Mouse (Mus musculus): Measurements from ENCODE around the gene Cox15.

Cox15 gene

GRCm38 (mm10) chr19:43760504-43760903, 7.7 kb upstream of the Cox15 start:
- peak; percentile 70 to 80 for DNase-seq

GRCm38 (mm10) chr19:43754872-43755271, 2.1 kb upstream of the Cox15 start:
- no peak for DNase-seq

- no peak for DNase-seq
Observed at GRCm38 (mm10) chr19:43754237-43754636, 1.4 kb upstream of the Cox15 start.

GRCm38 (mm10) chr19:43753226-43753835, 531 bp upstream of the Cox15 start:
- peak; percentile 91 for DNase-seq

GRCm38 (mm10) chr19:43750008-43750407, 2.8 kb downstream of the Cox15 start:
- no peak for DNase-seq

- DNase-seq: no peak
Observed at GRCm38 (mm10) chr19:43747877-43748276, 4.9 kb downstream of the Cox15 start.

- no peak for DNase-seq
Observed at GRCm38 (mm10) chr19:43745740-43746139, 7.1 kb downstream of the Cox15 start.

- DNase-seq: no peak
Observed at GRCm38 (mm10) chr19:43743401-43743800, 9.4 kb downstream of the Cox15 start.

GRCm38 (mm10) chr19:43738409-43738808, 14.4 kb downstream of the Cox15 start:
- DNase-seq: no peak

GRCm38 (mm10) chr19:43731157-43731556, 21.6 kb downstream of the Cox15 start:
- no peak for DNase-seq

GRCm38 (mm10) chr19:43730037-43730428, 22.8 kb downstream of the Cox15 start:
- DNase-seq: no peak

- peak; percentile 42 to 63 for DNase-seq
Observed at GRCm38 (mm10) chr19:43729296-43730036, 23.3 kb downstream of the Cox15 start.

- no peak for DNase-seq
Observed at GRCm38 (mm10) chr19:43726510-43727146, 26.2 kb downstream of the Cox15 start.

- no peak for DNase-seq
Observed at GRCm38 (mm10) chr19:43724821-43725220, 28.0 kb downstream of the Cox15 start.

GRCm38 (mm10) chr19:43724194-43724593, 28.6 kb downstream of the Cox15 start:
- DNase-seq: no peak

- no peak for DNase-seq
Observed at GRCm38 (mm10) chr19:43723501-43723900, 29.3 kb downstream of the Cox15 start.

GRCm38 (mm10) chr19:43722891-43723290, 29.9 kb downstream of the Cox15 start:
- peak; percentile 72 to 80 for DNase-seq

GRCm38 (mm10) chr19:43720061-43720460, 32.7 kb downstream of the Cox15 start:
- no peak for DNase-seq

- peak in 1 of 2 experiments; percentile 20 for DNase-seq
Observed at GRCm38 (mm10) chr19:43711971-43712370, 40.8 kb downstream of the Cox15 start.

- DNase-seq: peak; percentile 37 to 46
Observed at GRCm38 (mm10) chr19:43711159-43711916, 41.5 kb downstream of the Cox15 start.

GRCm38 (mm10) chr19:43709317-43709716, 43.5 kb downstream of the Cox15 start:
- DNase-seq: no peak

GRCm38 (mm10) chr19:43708206-43708605, 44.6 kb downstream of the Cox15 start:
- no peak for DNase-seq

Data from thymus, postnatal 36 days (tissue).